Mouse (Mus musculus): Measurements from ENCODE around the gene Arl8a. TPM values are rescaled to one million over a fixed set of nuclear protein-coding genes. Genes with fewer than 3 reads are reported as not detected.
"Not testable (repeated sequence)": the region's sequence is repeated elsewhere in the genome, so short reads cannot be mapped to it uniquely, and the experiment has no call there.

Gene Arl8a
- polyA plus RNA-seq, 1 experiment from 2014 or later, result 55.5 TPM

- ATAC-seq (ENCODE audit: insufficient number of reproducible peaks, insufficient read depth, low FRiP score, low read depth); H3K27me3 ChIP-seq (ENCODE audit: control insufficient read depth, insufficient read depth, low read length); H3K4me3 ChIP-seq (ENCODE audit: low read depth, low read length); H3K9me3 ChIP-seq (ENCODE audit: control insufficient read depth, low read depth, low read length); H3K27ac ChIP-seq (ENCODE audit: low read length); H3K4me1 ChIP-seq (ENCODE audit: control insufficient read depth, insufficient read depth, low read length); H3K9ac ChIP-seq (replicated peaks; ENCODE audit: low read depth, low read length); H3K36me3 ChIP-seq (ENCODE audit: control insufficient read depth, insufficient read depth, low read length); H3K4me2 ChIP-seq (replicated peaks; ENCODE audit: low read depth, low read length): not testable (repeated sequence)
- WGBS, result 50% methylated on average over 4 of the region's 5 CpGs
Measured at GRCm38 (mm10) chr1:135111271-135111670, 35.4 kb upstream of the Arl8a start.

GRCm38 (mm10) chr1:135112661-135113060, 34.0 kb upstream of the Arl8a start:
- Histone ChIP-seq H3K27me3 (ENCODE audit: control insufficient read depth, insufficient read depth, low read length) (no peaks in the 10 kb centered on the region), H3K9ac (replicated peaks; ENCODE audit: low read depth, low read length) (no peak overlapping the region), H3K9me3 (ENCODE audit: control insufficient read depth, low read depth, low read length) (no peaks in the 10 kb centered on the region), H3K27ac (ENCODE audit: low read length) (no peak overlapping the region), H3K4me3 (ENCODE audit: low read depth, low read length) (no peak overlapping the region), H3K36me3 (ENCODE audit: control insufficient read depth, insufficient read depth, low read length) (no peaks in the 10 kb centered on the region), H3K4me2 (replicated peaks; ENCODE audit: low read depth, low read length) (no peak overlapping the region), H3K4me1 (ENCODE audit: control insufficient read depth, insufficient read depth, low read length) (no peaks in the 10 kb centered on the region)
- no peak for ATAC-seq (ENCODE audit: insufficient number of reproducible peaks, insufficient read depth, low FRiP score, low read depth)
- WGBS, result 7% methylated on average over 8 of the region's 8 CpGs

GRCm38 (mm10) chr1:135124573-135125363, 21.9 kb upstream of the Arl8a start:
- 0 out of 2 replicates have a peak, but pooled peaks cover 7% of the 10 kb centered on the region for H3K4me1 ChIP-seq (ENCODE audit: control insufficient read depth, insufficient read depth, low read length)
- no peaks in the 10 kb centered on the region for H3K9me3 ChIP-seq (ENCODE audit: control insufficient read depth, low read depth, low read length)
- WGBS, result 93% methylated on average over 8 of the region's 8 CpGs
- no peak for ATAC-seq (ENCODE audit: insufficient number of reproducible peaks, insufficient read depth, low FRiP score, low read depth)
- no peak overlapping the region for H3K4me3 ChIP-seq (ENCODE audit: low read depth, low read length)
- no peak overlapping the region for H3K4me2 ChIP-seq (replicated peaks; ENCODE audit: low read depth, low read length)
- H3K36me3 ChIP-seq (ENCODE audit: control insufficient read depth, insufficient read depth, low read length), result no peaks in the 10 kb centered on the region
- no peak overlapping the region for H3K27ac ChIP-seq (ENCODE audit: low read length)
- H3K9ac ChIP-seq (replicated peaks; ENCODE audit: low read depth, low read length), result no peak overlapping the region
- H3K27me3 ChIP-seq (ENCODE audit: control insufficient read depth, insufficient read depth, low read length), result no peaks in the 10 kb centered on the region

GRCm38 (mm10) chr1:135125990-135126389, 20.6 kb upstream of the Arl8a start:
- Histone ChIP-seq H3K9ac (replicated peaks; ENCODE audit: low read depth, low read length) (no peak overlapping the region), H3K27ac (ENCODE audit: low read length) (no peak overlapping the region), H3K36me3 (ENCODE audit: control insufficient read depth, insufficient read depth, low read length) (no peaks in the 10 kb centered on the region), H3K9me3 (ENCODE audit: control insufficient read depth, low read depth, low read length) (no peaks in the 10 kb centered on the region), H3K4me2 (replicated peaks; ENCODE audit: low read depth, low read length) (no peak overlapping the region), H3K27me3 (ENCODE audit: control insufficient read depth, insufficient read depth, low read length) (no peaks in the 10 kb centered on the region), H3K4me3 (ENCODE audit: low read depth, low read length) (no peak overlapping the region), H3K4me1 (ENCODE audit: control insufficient read depth, insufficient read depth, low read length) (peaks cover 7% of the 10 kb centered on the region; the same call in 1 of the 2 replicates)
- WGBS, result 50% methylated on average over 8 of the region's 8 CpGs
- ATAC-seq (ENCODE audit: insufficient number of reproducible peaks, insufficient read depth, low FRiP score, low read depth), result no peak

GRCm38 (mm10) chr1:135126443-135127027, 20.1 kb upstream of the Arl8a start:
- no peaks in the 10 kb centered on the region for H3K27me3 ChIP-seq (ENCODE audit: control insufficient read depth, insufficient read depth, low read length)
- WGBS, result 36% methylated on average over 4 of the region's 4 CpGs
- H3K9ac ChIP-seq (replicated peaks; ENCODE audit: low read depth, low read length), result 0 out of 2 replicates have a peak overlapping the region, but pooled peaks have one; percentile 14
- ATAC-seq (ENCODE audit: insufficient number of reproducible peaks, insufficient read depth, low FRiP score, low read depth), result no peak
- H3K36me3 ChIP-seq (ENCODE audit: control insufficient read depth, insufficient read depth, low read length), result no peaks in the 10 kb centered on the region
- H3K4me2 ChIP-seq (replicated peaks; ENCODE audit: low read depth, low read length), result no peak overlapping the region
- H3K9me3 ChIP-seq (ENCODE audit: control insufficient read depth, low read depth, low read length), result no peaks in the 10 kb centered on the region
- H3K4me1 ChIP-seq (ENCODE audit: control insufficient read depth, insufficient read depth, low read length), result peaks cover 9% of the 10 kb centered on the region; the same call in 1 of the 2 replicates
- H3K27ac ChIP-seq (ENCODE audit: low read length), result no peak overlapping the region; the same call in 1 of the 2 replicates
- no peak overlapping the region for H3K4me3 ChIP-seq (ENCODE audit: low read depth, low read length)

GRCm38 (mm10) chr1:135128011-135128441, 18.6 kb upstream of the Arl8a start:
- peaks cover 9% of the 10 kb centered on the region; the same call in 1 of the 2 replicates for H3K4me1 ChIP-seq (ENCODE audit: control insufficient read depth, insufficient read depth, low read length)
- WGBS, result 46% methylated on average over 6 of the region's 6 CpGs
- no peak overlapping the region for H3K9ac ChIP-seq (replicated peaks; ENCODE audit: low read depth, low read length)
- H3K27me3 ChIP-seq (ENCODE audit: control insufficient read depth, insufficient read depth, low read length), result no peaks in the 10 kb centered on the region
- ATAC-seq (ENCODE audit: insufficient number of reproducible peaks, insufficient read depth, low FRiP score, low read depth), result no peak
- no peak overlapping the region for H3K4me2 ChIP-seq (replicated peaks; ENCODE audit: low read depth, low read length)
- no peaks in the 10 kb centered on the region for H3K9me3 ChIP-seq (ENCODE audit: control insufficient read depth, low read depth, low read length)
- no peak overlapping the region for H3K4me3 ChIP-seq (ENCODE audit: low read depth, low read length)
- no peak overlapping the region for H3K27ac ChIP-seq (ENCODE audit: low read length)
- no peaks in the 10 kb centered on the region for H3K36me3 ChIP-seq (ENCODE audit: control insufficient read depth, insufficient read depth, low read length)

- WGBS, result 34% methylated on average over 9 of the region's 9 CpGs
Measured at GRCm38 (mm10) chr1:135128986-135129385, 17.6 kb upstream of the Arl8a start.

DNA sequence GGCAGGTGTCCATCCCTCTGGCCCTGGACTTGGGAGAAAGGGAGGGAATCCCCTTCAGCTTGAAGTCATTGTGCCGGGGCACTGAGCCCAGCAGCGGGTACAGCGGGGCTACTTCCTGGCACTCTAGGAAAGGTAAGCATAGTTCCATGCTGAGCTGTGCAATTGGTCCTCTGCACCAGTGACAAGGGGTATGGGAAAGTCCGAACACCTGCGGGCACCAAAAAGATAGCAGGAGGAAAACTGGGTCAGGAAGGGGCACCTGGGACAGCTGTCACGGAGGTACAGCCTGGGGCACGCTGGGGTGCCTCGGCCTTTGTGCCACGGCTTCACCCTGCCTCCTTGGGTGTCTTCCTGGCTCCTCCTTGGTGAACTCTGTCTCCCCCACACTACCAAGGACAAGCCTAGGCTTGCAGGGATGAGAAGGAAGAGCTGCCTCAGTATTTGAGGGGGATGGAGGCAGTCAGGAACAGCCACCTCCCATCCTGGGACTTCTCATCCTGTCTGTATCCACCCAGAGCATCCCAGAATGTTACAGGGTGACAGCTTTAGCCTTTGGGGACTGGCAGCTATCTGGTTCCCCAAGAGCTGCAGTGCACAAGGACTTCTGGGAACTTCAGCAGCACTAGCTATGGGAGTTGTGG, 17.0 kb upstream of the Arl8a start:
- H3K27ac ChIP-seq (ENCODE audit: low read length), result no peak overlapping the region
- H3K36me3 ChIP-seq (ENCODE audit: control insufficient read depth, insufficient read depth, low read length), result no peaks in the 10 kb centered on the region
- WGBS, result 79% methylated on average over 9 of the region's 9 CpGs
- no peak overlapping the region for H3K4me3 ChIP-seq (ENCODE audit: low read depth, low read length)
- H3K9ac ChIP-seq (replicated peaks; ENCODE audit: low read depth, low read length), result no peak overlapping the region
- ATAC-seq (ENCODE audit: insufficient number of reproducible peaks, insufficient read depth, low FRiP score, low read depth), result no peak
- no peak overlapping the region for H3K4me2 ChIP-seq (replicated peaks; ENCODE audit: low read depth, low read length)
- peaks cover 9% of the 10 kb centered on the region; the same call in 1 of the 2 replicates for H3K4me1 ChIP-seq (ENCODE audit: control insufficient read depth, insufficient read depth, low read length)
- no peaks in the 10 kb centered on the region for H3K9me3 ChIP-seq (ENCODE audit: control insufficient read depth, low read depth, low read length)
- no peaks in the 10 kb centered on the region for H3K27me3 ChIP-seq (ENCODE audit: control insufficient read depth, insufficient read depth, low read length)

More at GRCm38 (mm10) chr1:135128986-135129385, 17.6 kb upstream of the Arl8a start:
- Histone ChIP-seq H3K27ac (ENCODE audit: low read length) (no peak overlapping the region), H3K4me2 (replicated peaks; ENCODE audit: low read depth, low read length) (no peak overlapping the region), H3K9ac (replicated peaks; ENCODE audit: low read depth, low read length) (no peak overlapping the region), H3K9me3 (ENCODE audit: control insufficient read depth, low read depth, low read length) (no peaks in the 10 kb centered on the region), H3K36me3 (ENCODE audit: control insufficient read depth, insufficient read depth, low read length) (no peaks in the 10 kb centered on the region), H3K27me3 (ENCODE audit: control insufficient read depth, insufficient read depth, low read length) (no peaks in the 10 kb centered on the region), H3K4me1 (ENCODE audit: control insufficient read depth, insufficient read depth, low read length) (peaks cover 9% of the 10 kb centered on the region; the same call in 1 of the 2 replicates), H3K4me3 (ENCODE audit: low read depth, low read length) (no peak overlapping the region)
- ATAC-seq (ENCODE audit: insufficient number of reproducible peaks, insufficient read depth, low FRiP score, low read depth), result no peak
